In the genomic region with DNA sequence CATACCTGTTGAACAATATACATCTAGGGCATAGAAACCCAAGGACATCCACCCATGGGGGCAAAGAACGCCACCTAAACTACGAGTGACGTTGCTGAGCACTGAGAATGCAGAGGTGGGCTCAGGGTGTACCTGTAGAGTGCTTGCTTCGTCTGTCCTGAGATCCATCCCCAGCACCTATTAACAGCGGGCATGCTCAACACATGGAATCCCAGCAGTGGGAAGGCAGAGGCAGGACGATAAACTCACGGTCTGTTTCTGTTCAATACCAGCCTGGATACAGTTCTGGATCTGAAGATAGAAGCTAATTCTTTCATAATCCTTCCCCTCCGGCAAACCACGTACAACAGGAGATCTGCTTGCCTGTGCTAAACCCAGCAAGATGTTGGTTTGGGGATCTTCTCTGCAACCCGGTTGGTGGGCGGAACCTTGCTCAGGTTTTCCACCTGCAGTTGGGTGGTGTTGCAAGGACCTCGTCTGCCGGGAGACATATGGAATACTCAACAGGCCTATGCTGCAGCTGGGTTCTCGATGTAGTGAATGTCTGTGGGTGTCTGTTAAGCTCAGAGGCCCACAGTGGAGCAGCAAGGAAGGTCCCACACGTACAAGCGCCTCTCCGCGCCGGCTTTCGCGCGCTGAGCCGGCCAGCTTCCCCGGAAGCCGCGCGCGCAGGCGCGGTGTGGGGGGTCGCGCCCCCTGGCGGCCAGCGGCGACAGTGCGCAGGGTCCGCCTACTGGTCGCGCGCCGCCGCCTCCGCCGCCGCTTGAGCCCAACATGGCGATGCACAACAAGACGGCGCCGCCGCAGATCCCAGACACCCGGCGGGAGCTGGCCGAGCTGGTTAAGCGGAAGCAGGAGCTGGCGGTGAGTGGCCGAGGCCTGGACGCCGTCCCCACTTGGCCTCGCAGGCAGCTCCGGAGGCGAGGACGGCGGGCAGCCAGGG, we compare ENCODE assay signal across 8 mouse cellular contexts. TPM values are rescaled to one million over a fixed set of nuclear protein-coding genes. Genes with fewer than 3 reads are reported as not detected.
DNase-seq lines count a peak whose midpoint lies in the region; ATAC-seq lines count a peak whose summit lies in the region.

A gene (plus strand): TSS at position 732 of the 943 bp plus-strand sequence.

- H3K9me3 ChIP-seq in forebrain, embryonic 10.5 days = no peaks in the 10 kb centered on the region
- H3K9me3 ChIP-seq in heart, embryonic 14.5 days (ENCODE audit: control insufficient read depth, low read length) = no peaks in the 10 kb centered on the region
- H3K9me3 ChIP-seq in liver, embryonic 12.5 days (replicated peaks) = no peaks in the 10 kb centered on the region

- H3K27ac ChIP-seq in forebrain, embryonic 10.5 days = peak within 1 kb of the TSS; percentile 99
- H3K27ac ChIP-seq in heart, embryonic 14.5 days (replicated peaks in 1 of 2; ENCODE audit: control insufficient read depth in 1 of 2, insufficient read depth in 1 of 2, low read depth in 2 of 2, low read length in 2 of 2) = peak within 1 kb of the TSS; percentile 96
- peak within 1 kb of the TSS; percentile 95 for H3K27ac ChIP-seq in liver, embryonic 12.5 days

- 1% methylated on average over 62 of the region's 63 CpGs for WGBS in forebrain, embryonic 10.5 days
- 2% methylated on average over 63 of the region's 63 CpGs for WGBS in heart, embryonic 14.5 days
- WGBS in liver, embryonic 12.5 days (ENCODE audit: insufficient replicate concordance) = 1% methylated on average over 63 of the region's 63 CpGs

- H3K4me3 ChIP-seq in forebrain, embryonic 10.5 days = peak within 1 kb of the TSS; percentile 93
- peak within 1 kb of the TSS; percentile 87 to 93 for H3K4me3 ChIP-seq in heart, embryonic 14.5 days (ENCODE audit: control insufficient read depth in 1 of 2, insufficient read depth in 1 of 2, low read depth in 1 of 2, low read length in 2 of 2)
- H3K4me3 ChIP-seq in liver, embryonic 12.5 days = peak within 1 kb of the TSS; percentile 88

- peak within 1 kb of the TSS; percentile 89 for H3K9ac ChIP-seq in heart, embryonic 14.5 days (ENCODE audit: low read length)
- H3K9ac ChIP-seq in liver, embryonic 12.5 days = peak within 1 kb of the TSS; percentile 91

- peaks cover 53% of the 10 kb centered on the region for H3K36me3 ChIP-seq in forebrain, embryonic 10.5 days (replicated peaks)
- peaks cover 34% of the 10 kb centered on the region for H3K36me3 ChIP-seq in heart, embryonic 14.5 days (ENCODE audit: control insufficient read depth, insufficient read depth, low read length)
- H3K36me3 ChIP-seq in liver, embryonic 12.5 days = peaks cover 48% of the 10 kb centered on the region
- no peaks in the 10 kb centered on the region; the same call in none of the 2 replicates for H3K36me3 ChIP-seq in splenic B cell, adult 2 months (ENCODE audit: control insufficient read depth, insufficient read depth, low read length, poor library complexity, severe bottlenecking)

- peak; percentile 85 for ATAC-seq in heart, embryonic 14.5 days (ENCODE audit: insufficient number of reproducible peaks, insufficient read depth, low FRiP score, low read depth)
- peak; percentile 89 for ATAC-seq in liver, embryonic 12.5 days

- peaks cover 31% of the 10 kb centered on the region for H3K4me1 ChIP-seq in forebrain, embryonic 10.5 days
- peaks cover 4 to 13% of the 10 kb centered on the region in 2 experiments; a peak in 3 of 4 replicates for H3K4me1 ChIP-seq in heart, embryonic 14.5 days (ENCODE audit: control insufficient read depth in 2 of 2, insufficient read depth in 2 of 2, low read length in 2 of 2)
- H3K4me1 ChIP-seq in liver, embryonic 12.5 days = peaks cover 31% of the 10 kb centered on the region

- no peaks in the 10 kb centered on the region for H3K27me3 ChIP-seq in forebrain, embryonic 10.5 days (ENCODE audit: poor library complexity, severe bottlenecking)
- H3K27me3 ChIP-seq in heart, embryonic 14.5 days (ENCODE audit: control insufficient read depth, insufficient read depth, low read length) = no peaks in the 10 kb centered on the region
- H3K27me3 ChIP-seq in liver, embryonic 12.5 days (replicated peaks) = no peaks in the 10 kb centered on the region
- no peaks in the 10 kb centered on the region for H3K27me3 ChIP-seq in splenic B cell, adult 2 months (ENCODE audit: control insufficient read depth, insufficient read depth, low read length, poor library complexity, severe bottlenecking)

- DNase-seq in CD8-positive naive resting alpha-beta T cell, adult 2 months (ENCODE audit: low read depth in 2 of 2, low spot score in 2 of 2) = peak; percentile 93 to 94
- peak; percentile 72 for DNase-seq in c-Kit-positive CD71-negative TER-119-negative erythroid progenitor cells, embryonic 14.5 days (ENCODE audit: low read depth)
- peak; percentile 87 for DNase-seq in forebrain, embryonic 10.5 days (ENCODE audit: extremely low spot score, low spot score)
- peak; percentile 95 for DNase-seq in kidney, postnatal 14 days
- DNase-seq in naive thymus-derived CD4-positive, alpha-beta T cell, adult 2 months (ENCODE audit: low read depth) = peak; percentile 96
- peak; percentile 90 for DNase-seq in splenic B cell, adult 2 months (ENCODE audit: low read depth, low spot score)

- peak within 1 kb of the TSS; percentile 95 for H3K4me2 ChIP-seq in heart, embryonic 14.5 days (ENCODE audit: low read length)
- peak within 1 kb of the TSS; percentile 76 for H3K4me2 ChIP-seq in liver, embryonic 12.5 days

RNA-seq across cellular contexts. Expression of the gene that starts here (rescaled TPM):
- polyA plus RNA-seq in forebrain, embryonic 10.5 days (2016; fragmentation: Nextera tagmentation; extraction: Ambion mirVana) = 82.6 and 96.5 TPM in 2 replicates
- polyA plus RNA-seq in heart, embryonic 14.5 days (2014; fragmentation: Nextera tagmentation; extraction: Ambion mirVana) = 43.8 and 46.0 TPM in 2 replicates
- 31.6 and 33.0 TPM in 2 replicates for polyA plus RNA-seq in liver, embryonic 12.5 days (2016; fragmentation: Nextera tagmentation; extraction: Ambion mirVana)

Comparison
In these comparisons a context has a peak if more than half of its experiments do, and no peak if none do; other contexts are left out.
1. Peak in every context shown above with its lines: DNase-seq, ATAC-seq, H3K4me3 ChIP-seq and H3K27ac ChIP-seq.